Mouse (Mus musculus) heart, adult 2 months (tissue): ENCODE results near the gene Krtap1-3.

Experiments
- CTCF ChIP-seq: fragments of 200-600 bp; IDR thresholded peaks from 2 replicates; pipeline ENCODE4 v1.8.1; 2022; ENCODE audit warnings: antibody characterized with exemption, mild to moderate bottlenecking, moderate library complexity
- EP300 ChIP-seq: fragments of 200-500 bp; IDR thresholded peaks from 2 replicates; pipeline ENCODE4 v1.6.1; 2011; ENCODE audit warnings: low read depth, low read length, control low read depth; ENCODE audit not compliant: insufficient read depth
- POLR2A ChIP-seq: fragments of 200-500 bp; IDR thresholded peaks from 2 replicates; pipeline ENCODE4 v1.6.1; 2011; ENCODE audit warnings: mild to moderate bottlenecking, low read depth, low read length, control low read depth; ENCODE audit not compliant: insufficient read depth

DNA sequence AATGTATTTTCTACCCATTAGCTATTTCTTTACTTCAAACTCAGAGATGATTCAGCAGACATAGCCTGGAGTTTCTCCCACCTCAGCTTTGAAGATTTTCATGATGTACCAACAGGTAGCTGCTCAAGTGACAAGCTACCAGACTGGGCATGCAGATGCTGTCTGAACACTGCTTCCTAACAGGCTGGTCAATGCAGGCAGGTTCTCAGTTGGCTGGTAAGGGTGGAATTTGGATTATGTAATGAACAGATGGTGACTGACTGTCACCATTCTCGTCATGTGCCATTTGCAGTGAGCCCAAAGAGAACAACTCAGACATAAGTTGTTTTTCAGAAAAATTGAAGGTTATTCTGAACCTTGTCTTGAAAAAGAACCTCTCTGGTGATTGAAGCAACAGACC, 18.0 kb upstream of the Krtap1-3 start:
- TF ChIP-seq POLR2A: no peak
- no peak for TF ChIP-seq CTCF
- TF ChIP-seq EP300: no peak
